ENCODE assay signal across 22 mouse cellular contexts in the genomic region with DNA sequence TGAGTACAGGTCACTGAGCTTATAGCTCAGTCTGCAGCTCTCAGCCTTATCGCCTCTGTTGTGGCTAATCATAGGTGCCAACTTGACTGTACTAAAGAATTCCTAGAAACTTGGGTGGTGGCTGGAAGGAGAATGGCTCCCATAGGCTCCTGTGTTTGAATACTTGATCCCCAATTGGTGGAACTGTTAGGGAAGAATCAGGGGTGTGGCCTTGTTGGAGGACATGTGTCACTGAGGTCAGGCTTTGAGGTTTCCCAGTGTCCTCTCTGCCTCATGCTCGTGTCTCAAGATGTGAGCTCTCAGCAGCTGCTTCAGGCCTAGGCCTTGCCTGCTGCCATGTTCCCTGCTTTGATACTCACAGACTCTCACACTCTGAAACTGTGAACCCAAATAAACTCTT. TPM values are rescaled to one million over a fixed set of nuclear protein-coding genes. Genes with fewer than 3 reads are reported as not detected.
DNase-seq lines count a peak whose midpoint lies in the region; ATAC-seq and TF ChIP-seq lines count a peak whose summit lies in the region.
"Had no signal": no experiment of that assay in that cellular context is flagged by ENCODE, and none has a peak within 500 bp of the region (broad histone marks: within the 10 kb centered on the region; RNA-seq: fewer than 3 reads in every experiment).

No protein-coding gene starts in this region.

- peak; percentile 47; the same call in 1 of the 2 replicates for ATAC-seq in intestine, postnatal 0 days
- no peak for ATAC-seq in intestine, embryonic 16.5 days
- peak; percentile 63 for ATAC-seq in stomach, postnatal 0 days (ENCODE audit: low FRiP score, low TSS enrichment)
- no peak for ATAC-seq in lung, postnatal 0 days
- ATAC-seq: activated CD4-positive, CD25-positive, alpha-beta regulatory T cell, adult 4 months; forebrain, embryonic 14.5 days; forebrain, embryonic 16.5 days; Patski had no signal

- no peak for TF ChIP-seq EP300 in stomach, postnatal 0 days (optimal IDR thresholded peaks at IDR 0.05)
- no peak for TF ChIP-seq EP300 in lung, postnatal 0 days (IDR thresholded peaks at IDR 0.05)

- H3K4me1 ChIP-seq in intestine, postnatal 0 days (replicated peaks; ENCODE audit: control insufficient read depth, insufficient read depth, low read length), result no peaks in the 10 kb centered on the region
- no peaks in the 10 kb centered on the region for H3K4me1 ChIP-seq in intestine, embryonic 16.5 days (ENCODE audit: control insufficient read depth, insufficient read depth, low read length)
- H3K4me1 ChIP-seq in stomach, postnatal 0 days (replicated peaks; ENCODE audit: control insufficient read depth, insufficient read depth), result no peaks in the 10 kb centered on the region
- H3K4me1 ChIP-seq in lung, postnatal 0 days (ENCODE audit: insufficient read depth, low read depth, low read length), result no peaks in the 10 kb centered on the region
- H3K4me1 ChIP-seq: embryonic facial prominence, embryonic 10.5 days; embryonic facial prominence, embryonic 12.5 days; forebrain, embryonic 12.5 days had no signal

- no peaks in the 10 kb centered on the region for H3K36me3 ChIP-seq in intestine, postnatal 0 days (ENCODE audit: control insufficient read depth, insufficient read depth)
- H3K36me3 ChIP-seq in intestine, embryonic 16.5 days (ENCODE audit: control insufficient read depth, insufficient read depth, low read length), result no peaks in the 10 kb centered on the region
- H3K36me3 ChIP-seq in stomach, postnatal 0 days (ENCODE audit: control insufficient read depth, insufficient read depth, low read length), result no peaks in the 10 kb centered on the region
- no peaks in the 10 kb centered on the region for H3K36me3 ChIP-seq in lung, postnatal 0 days (ENCODE audit: insufficient read depth, low read length)
- H3K36me3 ChIP-seq: embryonic facial prominence, embryonic 10.5 days; embryonic facial prominence, embryonic 12.5 days; forebrain, embryonic 12.5 days; G1E had no signal

- no peaks in the 10 kb centered on the region for H3K9me3 ChIP-seq in intestine, postnatal 0 days (ENCODE audit: control insufficient read depth)
- H3K9me3 ChIP-seq in intestine, embryonic 16.5 days (ENCODE audit: control insufficient read depth, low read length), result no peaks in the 10 kb centered on the region
- no peaks in the 10 kb centered on the region for H3K9me3 ChIP-seq in stomach, postnatal 0 days (ENCODE audit: control insufficient read depth, low read length)
- H3K9me3 ChIP-seq in lung, postnatal 0 days (ENCODE audit: low read length), result no peaks in the 10 kb centered on the region
- H3K9me3 ChIP-seq: embryonic facial prominence, embryonic 10.5 days; embryonic facial prominence, embryonic 12.5 days; forebrain, embryonic 12.5 days; G1E had no signal

- H3K27me3 ChIP-seq in intestine, postnatal 0 days (replicated peaks; ENCODE audit: control insufficient read depth, insufficient read depth, low read length), result no peaks in the 10 kb centered on the region
- 0 out of 2 replicates have a peak, but pooled peaks cover 2% of the 10 kb centered on the region for H3K27me3 ChIP-seq in intestine, embryonic 16.5 days (replicated peaks; ENCODE audit: control insufficient read depth, insufficient read depth, low read length)
- no peaks in the 10 kb centered on the region for H3K27me3 ChIP-seq in stomach, postnatal 0 days (ENCODE audit: control insufficient read depth, insufficient read depth, low read length)
- no peaks in the 10 kb centered on the region for H3K27me3 ChIP-seq in lung, postnatal 0 days (replicated peaks; ENCODE audit: insufficient read depth, low read length)
- H3K27me3 ChIP-seq: embryonic facial prominence, embryonic 12.5 days; forebrain, embryonic 12.5 days; Patski had no signal

- H3K9ac ChIP-seq in intestine, postnatal 0 days (ENCODE audit: low read depth, low read length), result no peak overlapping the region
- no peak overlapping the region for H3K9ac ChIP-seq in intestine, embryonic 16.5 days (ENCODE audit: low read depth, low read length)
- no peak overlapping the region for H3K9ac ChIP-seq in stomach, postnatal 0 days (ENCODE audit: low read length)
- no peak overlapping the region for H3K9ac ChIP-seq in lung, postnatal 0 days (replicated peaks; ENCODE audit: low read depth)
- H3K9ac ChIP-seq: embryonic facial prominence, embryonic 12.5 days; forebrain, embryonic 12.5 days had no signal

- DNase-seq in R1 (ENCODE audit: low read depth, low spot score), result peak; percentile 47
- DNase-seq in stomach, postnatal 0 days (ENCODE audit: low spot score), result no peak
- DNase-seq in left cerebral cortex, adult 8-10 months (ENCODE audit: low spot score in 2 of 2), result no peak
- no peak for DNase-seq in lung, postnatal 0 days (ENCODE audit: low spot score)
- DNase-seq: adrenal gland, adult 8-10 months; adrenal gland, postnatal 14 days; adrenal gland, postnatal 36 days; cerebellum, adult 11-12 months; cerebellum, adult 2 months; cerebellum, adult 9-10 months; cerebellum, postnatal 10 days; cerebellum, postnatal 25 days had no signal

- WGBS in intestine, postnatal 0 days, result 89% methylated on average over 2 of the region's 2 CpGs
- WGBS in intestine, embryonic 16.5 days, result 91% methylated on average over 2 of the region's 2 CpGs
- WGBS in stomach, postnatal 0 days, result 72% methylated on average over 2 of the region's 2 CpGs
- WGBS in lung, postnatal 0 days, result 76% methylated on average over 2 of the region's 2 CpGs

- no peak for TF ChIP-seq CTCF in intestine, postnatal 0 days (IDR thresholded peaks at IDR 0.05; ENCODE audit: low read depth)
- no peak for TF ChIP-seq CTCF in stomach, postnatal 0 days (IDR thresholded peaks at IDR 0.05; ENCODE audit: low read depth)
- no peak for TF ChIP-seq CTCF in lung, postnatal 0 days (IDR thresholded peaks at IDR 0.05)

- H3K27ac ChIP-seq in intestine, postnatal 0 days (ENCODE audit: low read depth, low read length), result no peak overlapping the region
- no peak overlapping the region for H3K27ac ChIP-seq in intestine, embryonic 16.5 days (ENCODE audit: low read length)
- H3K27ac ChIP-seq in stomach, postnatal 0 days (replicated peaks), result no peak overlapping the region
- H3K27ac ChIP-seq in lung, postnatal 0 days (ENCODE audit: low read length), result no peak overlapping the region
- H3K27ac ChIP-seq: embryonic facial prominence, embryonic 10.5 days; embryonic facial prominence, embryonic 12.5 days; forebrain, embryonic 12.5 days had no signal

- H3K4me2 ChIP-seq in intestine, postnatal 0 days (replicated peaks; ENCODE audit: low read depth), result no peak overlapping the region
- H3K4me2 ChIP-seq in intestine, embryonic 16.5 days (ENCODE audit: low read depth, low read length), result no peak overlapping the region
- no peak overlapping the region for H3K4me2 ChIP-seq in stomach, postnatal 0 days (replicated peaks; ENCODE audit: low read depth)
- no peak overlapping the region for H3K4me2 ChIP-seq in lung, postnatal 0 days (replicated peaks; ENCODE audit: low read depth, low read length)
- H3K4me2 ChIP-seq: embryonic facial prominence, embryonic 12.5 days; forebrain, embryonic 12.5 days had no signal

- H3K4me3 ChIP-seq in intestine, postnatal 0 days (ENCODE audit: low read depth, low read length), result no peak overlapping the region
- no peak overlapping the region for H3K4me3 ChIP-seq in intestine, embryonic 16.5 days (ENCODE audit: low read length)
- no peak overlapping the region for H3K4me3 ChIP-seq in stomach, postnatal 0 days (ENCODE audit: low read depth, low read length)
- no peak overlapping the region for H3K4me3 ChIP-seq in lung, postnatal 0 days (ENCODE audit: low read depth, low read length)
- H3K4me3 ChIP-seq: embryonic facial prominence, embryonic 10.5 days; embryonic facial prominence, embryonic 12.5 days; forebrain, embryonic 12.5 days had no signal

RNA-seq across cellular contexts. Expression of a gene that starts 11.7 kb away (rescaled TPM):
- 41.7 and 47.6 TPM in 2 replicates for polyA plus RNA-seq in intestine, postnatal 0 days (2015; fragmentation: Nextera tagmentation; extraction: Ambion mirVana)
- polyA plus RNA-seq in intestine, embryonic 16.5 days (2015; fragmentation: Nextera tagmentation; extraction: Ambion mirVana), result 20.5 and 25.2 TPM in 2 replicates
- polyA plus RNA-seq in stomach, postnatal 0 days (2015; fragmentation: Nextera tagmentation; extraction: Ambion mirVana), result 6.4 and 6.7 TPM in 2 replicates
- 1 to 10 TPM; 5.2 to 7.0 (median 5.8) TPM for total RNA-seq in left cerebral cortex, adult 8-10 months (2022)
- polyA plus RNA-seq in lung, postnatal 0 days (2015; fragmentation: Nextera tagmentation; extraction: Ambion mirVana), result 2.3 and 2.9 TPM in 2 replicates
- polyA plus RNA-seq: G1E had no signal

RNA-seq across cellular contexts. Expression of a gene that starts 13.1 kb away (rescaled TPM):
- polyA plus RNA-seq in intestine, postnatal 0 days (2015; fragmentation: Nextera tagmentation; extraction: Ambion mirVana), result 10.6 and 12.5 TPM in 2 replicates
- polyA plus RNA-seq in intestine, embryonic 16.5 days (2015; fragmentation: Nextera tagmentation; extraction: Ambion mirVana), result 24.1 and 27.5 TPM in 2 replicates
- 13.0 and 13.6 TPM in 2 replicates for polyA plus RNA-seq in stomach, postnatal 0 days (2015; fragmentation: Nextera tagmentation; extraction: Ambion mirVana)
- total RNA-seq in left cerebral cortex, adult 8-10 months (2022), result 10 to 100 TPM in 3 of 4 experiments, 1 to 10 TPM in 1; 6.5 to 14.4 (median 11.5) TPM
- polyA plus RNA-seq in lung, postnatal 0 days (2015; fragmentation: Nextera tagmentation; extraction: Ambion mirVana), result 11.4 and 11.6 TPM in 2 replicates

RNA-seq across cellular contexts. Expression of a gene that starts 35.4 kb away (rescaled TPM):
- polyA plus RNA-seq in intestine, postnatal 0 days (2015; fragmentation: Nextera tagmentation; extraction: Ambion mirVana), result 195 and 203 TPM in 2 replicates
- polyA plus RNA-seq in intestine, embryonic 16.5 days (2015; fragmentation: Nextera tagmentation; extraction: Ambion mirVana), result 152 and 155 TPM in 2 replicates
- polyA plus RNA-seq in stomach, postnatal 0 days (2015; fragmentation: Nextera tagmentation; extraction: Ambion mirVana), result 185 and 186 TPM in 2 replicates
- total RNA-seq in left cerebral cortex, adult 8-10 months (2022), result 10 to 100 TPM; 58.1 to 72.4 (median 64.7) TPM
- polyA plus RNA-seq in lung, postnatal 0 days (2015; fragmentation: Nextera tagmentation; extraction: Ambion mirVana), result 118 and 145 TPM in 2 replicates

RNA-seq across cellular contexts. Expression of a gene that starts 35.4 kb away (rescaled TPM):
- 6.7 and 7.4 TPM in 2 replicates for polyA plus RNA-seq in intestine, postnatal 0 days (2015; fragmentation: Nextera tagmentation; extraction: Ambion mirVana)
- polyA plus RNA-seq in intestine, embryonic 16.5 days (2015; fragmentation: Nextera tagmentation; extraction: Ambion mirVana), result 11.6 and 13.9 TPM in 2 replicates
- 5.4 and 6.3 TPM in 2 replicates for polyA plus RNA-seq in stomach, postnatal 0 days (2015; fragmentation: Nextera tagmentation; extraction: Ambion mirVana)
- 10 to 100 TPM; 18.1 to 22.3 (median 19.9) TPM for total RNA-seq in left cerebral cortex, adult 8-10 months (2022)
- polyA plus RNA-seq in lung, postnatal 0 days (2015; fragmentation: Nextera tagmentation; extraction: Ambion mirVana), result 5.3 and 6.8 TPM in 2 replicates

Comparison
In these comparisons a context has a peak if more than half of its experiments do, and no peak if none do; other contexts are left out.
1. ATAC-seq: peak in intestine, postnatal 0 days (single experiment) and stomach, postnatal 0 days (single experiment); none in intestine, embryonic 16.5 days (single experiment) and lung, postnatal 0 days (single experiment).